Mouse (Mus musculus) adrenal gland, adult (tissue): ENCODE results near the gene Chrm4.

Source experiments
- DNase-seq, 2 experiments: peaks; one replicate each; pipeline ENCODE4 v3.0.0; 2022 to 2023; ENCODE audit warnings: low spot score in 1 of 2; ENCODE audit not compliant: inconsistent age in 2 of 2

Gene Chrm4

DNA sequence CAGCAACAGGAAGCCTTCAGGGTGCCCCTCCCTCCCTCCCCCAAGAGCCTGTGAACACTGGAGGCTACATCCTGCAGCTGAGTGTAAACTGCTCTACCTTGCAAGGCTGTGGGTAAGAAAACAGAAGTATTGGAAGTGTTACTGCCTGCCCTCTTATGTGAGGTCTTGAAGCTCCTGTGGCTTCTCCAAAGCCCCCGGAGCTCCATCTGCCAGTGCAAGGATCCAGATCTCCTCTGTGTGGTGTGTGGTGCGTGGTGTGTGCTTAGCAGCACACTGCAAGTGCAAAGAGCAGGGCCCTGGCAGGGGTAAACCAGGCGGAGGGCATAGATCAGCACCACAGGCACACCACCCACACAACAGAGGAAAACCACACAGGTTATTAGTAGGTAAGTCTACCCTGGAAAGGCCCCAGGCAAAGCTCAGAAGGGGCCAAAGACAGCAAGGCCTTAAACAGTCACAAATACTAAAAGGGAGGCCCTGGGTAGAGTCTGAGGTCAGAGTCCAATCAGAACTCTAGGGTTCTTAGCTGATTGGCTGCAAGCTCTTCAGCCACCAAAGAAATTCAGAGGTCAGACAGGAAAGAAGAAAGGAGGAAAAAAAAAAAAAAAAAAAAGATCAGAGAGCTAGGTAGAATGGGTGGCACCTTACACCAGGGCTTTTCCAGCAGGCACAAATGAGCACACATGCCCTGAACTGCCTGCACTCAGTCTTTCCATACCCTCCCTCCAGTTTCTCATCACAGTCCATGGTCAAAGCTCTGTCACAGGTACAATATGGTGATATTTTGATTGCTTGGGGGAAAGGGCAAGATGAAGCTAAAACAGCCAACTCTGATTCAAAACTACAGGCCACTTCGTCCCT, 35.1 kb downstream of the Chrm4 start:
- no peak for DNase-seq

GRCm38 (mm10) chr2:91962864-91963401, 35.9 kb downstream of the Chrm4 start:
- DNase-seq, result peak in 1 of 2 experiments; percentile 70

DNA sequence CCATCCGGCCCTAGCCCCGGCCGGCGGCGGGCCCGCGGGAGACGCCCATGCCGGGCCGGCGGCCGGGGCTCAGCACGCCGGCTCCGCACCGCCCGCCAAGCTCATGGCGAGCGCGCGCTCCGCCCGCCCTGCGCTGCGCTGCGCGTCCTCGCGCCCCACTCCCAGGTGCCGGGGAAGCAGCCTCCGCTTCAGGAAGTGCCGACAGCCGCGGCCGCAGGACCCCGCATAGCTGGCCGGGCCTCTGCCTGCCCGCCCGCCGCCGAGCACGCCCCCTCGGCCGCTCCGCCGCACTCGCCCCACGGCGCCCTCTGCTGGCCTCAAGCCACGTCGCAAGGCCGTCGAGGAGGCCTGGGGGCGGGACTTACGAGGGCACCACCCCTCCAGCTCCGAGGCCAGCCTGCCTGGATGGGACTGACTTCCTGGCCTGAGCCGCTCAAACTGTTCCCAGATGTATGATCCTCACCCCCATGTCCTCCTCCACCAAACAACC, 36.4 kb downstream of the Chrm4 start:
- DNase-seq, result peak; percentile 98 to 99

DNA sequence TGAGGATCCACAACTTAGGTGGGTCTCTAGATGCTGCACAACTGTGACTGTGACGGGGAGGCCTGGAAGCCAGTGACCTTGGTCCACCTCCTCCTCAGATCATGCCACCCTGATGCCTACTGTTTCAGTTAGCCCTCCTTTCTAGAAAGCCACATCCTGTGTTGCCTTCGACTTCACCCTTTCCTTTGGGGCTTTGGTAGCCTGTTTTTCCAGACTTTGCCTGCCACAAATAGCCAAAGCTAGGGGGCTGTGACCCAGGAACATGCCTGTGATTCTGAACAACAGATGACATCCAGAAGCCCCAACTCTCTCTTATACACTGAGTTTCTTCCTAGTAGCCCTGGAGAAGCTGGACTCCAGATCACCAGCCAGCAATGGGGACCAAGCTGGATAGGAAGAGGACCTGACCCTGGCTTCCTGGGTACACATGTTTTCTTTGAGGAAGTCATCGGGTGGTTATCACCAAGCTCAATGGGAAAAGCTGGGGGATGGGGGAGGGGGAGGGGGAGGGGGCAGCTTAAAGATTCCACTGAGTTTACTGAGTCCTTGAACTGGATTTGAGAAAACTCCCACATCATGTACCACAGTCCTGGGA, 37.7 kb downstream of the Chrm4 start:
- DNase-seq, result peak; percentile 28 to 63

DNA sequence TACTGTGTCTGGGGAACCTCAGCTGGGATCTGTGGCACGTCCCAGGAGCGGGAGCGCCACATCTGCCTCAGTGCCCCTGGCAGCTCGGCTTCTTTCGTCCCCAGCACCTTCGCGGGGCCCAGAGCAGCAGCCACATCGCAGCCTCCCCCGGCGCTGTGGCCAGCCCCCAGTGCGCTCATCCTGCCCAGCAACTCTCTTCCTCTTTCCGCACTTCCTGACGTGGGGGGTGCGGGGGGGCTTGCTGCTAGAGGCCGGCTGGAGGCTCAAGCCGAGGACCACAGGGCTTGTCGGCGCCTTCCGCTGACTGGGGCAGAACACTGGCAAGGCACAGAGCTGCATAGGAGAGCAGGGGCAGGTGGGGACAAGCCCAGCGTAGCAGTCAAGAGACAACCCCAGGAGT, 38.4 kb downstream of the Chrm4 start:
- peak; percentile 80 to 81 for DNase-seq

GRCm38 (mm10) chr2:91966367-91966766, 39.3 kb downstream of the Chrm4 start:
- DNase-seq, result peak; percentile 28 to 76

DNA sequence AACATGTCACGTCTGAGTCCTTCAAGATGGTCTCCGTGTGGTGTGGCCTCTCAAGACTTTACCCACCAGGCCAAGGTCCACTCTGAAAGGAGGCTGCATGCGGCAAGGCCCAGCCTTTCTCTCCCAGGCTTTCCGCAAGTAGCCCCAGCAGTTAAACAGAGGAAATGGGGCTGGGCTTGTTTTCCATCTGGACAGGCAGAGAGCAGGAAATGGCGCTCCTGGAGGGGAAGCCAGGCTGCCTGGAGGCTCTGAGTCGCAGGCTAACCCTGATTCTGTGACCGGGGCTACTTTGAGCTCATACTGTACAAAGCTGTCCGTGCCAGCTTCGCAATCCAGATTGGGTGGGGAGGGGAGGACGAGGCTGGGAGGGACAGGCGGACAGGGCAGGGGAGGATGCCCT, 40.9 kb downstream of the Chrm4 start:
- peak; percentile 45 to 67 for DNase-seq

GRCm38 (mm10) chr2:91971231-91972097, 44.4 kb downstream of the Chrm4 start:
- DNase-seq, result peak; percentile 43 to 71

DNA sequence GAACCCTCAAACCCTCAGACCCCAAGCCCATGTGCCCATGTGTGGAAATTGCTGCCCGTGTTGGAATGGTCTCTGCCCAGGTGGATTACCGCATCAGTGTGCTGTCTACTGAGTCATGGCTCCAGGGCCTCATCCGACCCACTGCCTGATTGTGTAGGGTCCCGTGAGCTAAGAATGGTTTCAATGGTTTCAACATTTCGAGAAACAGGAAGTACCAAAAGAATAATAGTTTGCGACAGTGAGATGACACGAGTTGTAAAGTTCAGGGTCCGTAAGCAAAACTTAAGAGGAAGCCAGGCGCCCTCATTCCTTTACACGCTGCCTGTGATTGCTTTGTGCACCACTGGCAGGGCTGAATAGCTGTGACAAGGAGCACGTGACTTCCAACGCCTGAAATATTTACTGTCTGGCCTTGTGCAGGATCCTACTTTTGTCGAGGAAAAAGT, 45.1 kb downstream of the Chrm4 start:
- peak in 1 of 2 experiments; percentile 37 for DNase-seq

GRCm38 (mm10) chr2:91973416-91974135, 46.5 kb downstream of the Chrm4 start:
- no peak for DNase-seq

DNA sequence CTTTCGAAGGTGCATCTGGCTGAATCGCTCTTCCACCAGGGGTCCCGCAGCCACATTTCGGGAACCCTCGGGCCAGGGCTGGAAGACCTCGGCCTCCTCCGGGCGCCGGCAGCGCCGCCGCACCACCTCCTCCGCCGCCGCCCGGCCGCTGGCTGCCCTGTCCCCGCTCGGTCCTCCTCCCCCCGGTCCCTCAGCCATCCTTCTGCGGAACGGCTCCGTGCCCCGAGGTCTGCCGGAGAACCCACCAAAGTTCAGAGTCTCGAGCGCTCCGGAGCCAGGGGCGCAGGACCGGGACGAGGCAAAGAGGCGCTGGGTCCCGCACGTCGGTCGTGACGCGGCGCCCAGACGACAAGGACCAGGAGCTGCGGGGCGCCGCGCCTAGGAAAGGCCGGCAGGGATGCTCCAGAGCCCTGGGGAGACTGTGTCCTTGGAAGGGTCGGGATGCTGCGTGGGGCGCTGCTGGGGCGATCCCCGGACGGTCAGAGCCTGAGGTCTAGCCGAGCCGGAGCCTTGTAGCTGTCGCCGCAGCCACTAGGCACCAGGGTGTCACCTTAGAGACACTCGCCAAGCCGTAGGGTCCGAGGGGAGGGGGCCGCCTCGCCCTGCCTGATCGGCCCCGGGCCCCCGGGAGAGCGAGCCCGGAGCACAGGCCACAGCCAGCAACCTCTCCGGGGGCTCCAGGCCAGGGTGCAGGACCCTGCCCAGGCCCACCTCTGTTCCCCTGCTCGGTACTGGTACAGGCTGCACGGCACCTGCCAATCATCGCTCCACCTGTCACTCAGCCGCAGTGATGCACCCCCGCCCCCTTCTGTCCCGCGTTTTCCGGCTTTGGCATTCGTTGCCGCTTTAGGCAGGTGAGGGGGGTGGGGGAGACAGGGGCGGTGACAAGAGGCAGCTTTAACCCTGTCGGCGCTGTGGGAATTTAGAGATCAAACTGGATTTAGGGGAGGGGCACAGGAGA, 48.8 kb downstream of the Chrm4 start, which contains the start of gene Dgkz:
Gene Dgkz, minus strand, starts transcription at position 284 of the 961 bp plus-strand sequence.
- DNase-seq, result peak; percentile 20 to 52

GRCm38 (mm10) chr2:91977960-91978359, 50.9 kb downstream of the Chrm4 start:
- no peak for DNase-seq
